Mouse (Mus musculus) cerebellum, adult 9-11 months (tissue): ENCODE data around the gene Snx9.
A peak's percentile ranks its signal among the peaks of the same experiment; 100 is the strongest.

Experiments used
- DNase-seq: peaks from one replicate; pipeline ENCODE4 v3.0.0; 2022

Snx9 gene

GRCm38 (mm10) chr17:5846101-5846500 lies 5.0 kb downstream of the Snx9 start:
- DNase-seq = no peak

GRCm38 (mm10) chr17:5848706-5849415 lies 7.7 kb downstream of the Snx9 start:
- DNase-seq = no peak

- peak; percentile 63 for DNase-seq
Observed at GRCm38 (mm10) chr17:5849421-5849910, 8.3 kb downstream of the Snx9 start.

- no peak for DNase-seq
Observed at GRCm38 (mm10) chr17:5850031-5850430, 8.9 kb downstream of the Snx9 start.

GRCm38 (mm10) chr17:5850476-5850875 lies 9.3 kb downstream of the Snx9 start:
- DNase-seq = peak; percentile 31

GRCm38 (mm10) chr17:5853936-5854335 lies 12.8 kb downstream of the Snx9 start:
- no peak for DNase-seq

- no peak for DNase-seq
Observed at GRCm38 (mm10) chr17:5855560-5855959, 14.4 kb downstream of the Snx9 start.

GRCm38 (mm10) chr17:5856426-5856825 lies 15.3 kb downstream of the Snx9 start:
- no peak for DNase-seq

GRCm38 (mm10) chr17:5857206-5857605 lies 16.1 kb downstream of the Snx9 start:
- no peak for DNase-seq

- DNase-seq = no peak
Observed at GRCm38 (mm10) chr17:5858209-5858608, 17.1 kb downstream of the Snx9 start.

GRCm38 (mm10) chr17:5862285-5862684 lies 21.2 kb downstream of the Snx9 start:
- no peak for DNase-seq

- DNase-seq = no peak
Observed at GRCm38 (mm10) chr17:5862869-5863268, 21.7 kb downstream of the Snx9 start.

GRCm38 (mm10) chr17:5863745-5864144 lies 22.6 kb downstream of the Snx9 start:
- no peak for DNase-seq

GRCm38 (mm10) chr17:5867456-5867855 lies 26.3 kb downstream of the Snx9 start:
- no peak for DNase-seq

- DNase-seq = no peak
Observed at GRCm38 (mm10) chr17:5868319-5869031, 27.3 kb downstream of the Snx9 start.

GRCm38 (mm10) chr17:5869461-5869860 lies 28.3 kb downstream of the Snx9 start:
- DNase-seq = no peak

- no peak for DNase-seq
Observed at GRCm38 (mm10) chr17:5870002-5870401, 28.9 kb downstream of the Snx9 start.

- DNase-seq = no peak
Observed at GRCm38 (mm10) chr17:5870696-5871095, 29.6 kb downstream of the Snx9 start.

GRCm38 (mm10) chr17:5872506-5872905 lies 31.4 kb downstream of the Snx9 start:
- peak; percentile 70 for DNase-seq

GRCm38 (mm10) chr17:5874565-5874964 lies 33.4 kb downstream of the Snx9 start:
- no peak for DNase-seq

- no peak for DNase-seq
Observed at GRCm38 (mm10) chr17:5877611-5878157, 36.6 kb downstream of the Snx9 start.

GRCm38 (mm10) chr17:5878878-5879277 lies 37.7 kb downstream of the Snx9 start:
- no peak for DNase-seq

- DNase-seq = peak; percentile 58
Observed at GRCm38 (mm10) chr17:5885474-5885873, 44.3 kb downstream of the Snx9 start.
